Mouse (Mus musculus) kidney, embryonic 14.5 days (tissue): ENCODE results near the gene Cotl1. TPM values are rescaled to one million over a fixed set of nuclear protein-coding genes. Genes with fewer than 3 reads are reported as not detected.

Experiments used
- ATAC-seq: fragments of 200-750 bp; cut with Nextera tagmentation; 2 replicates; pipeline ENCODE4 v1.8.0; 2017; ENCODE audit warnings: moderate number of reproducible peaks, mild to moderate bottlenecking, moderate TSS enrichment, moderate library complexity; ENCODE audit not compliant: low FRiP score, low TSS enrichment
- H3K27ac ChIP-seq: fragments of 300-500 bp; sonication (generic); 2 replicates; pipeline ENCODE4 v1.5.1; 2014; ENCODE audit warnings: low read depth, mild to moderate bottlenecking, low read length, moderate library complexity, mixed read lengths
- H3K27me3 ChIP-seq: fragments of 300-500 bp; sonication (generic); 2 replicates; pipeline ENCODE4 v1.6.1; 2014; ENCODE audit warnings: mild to moderate bottlenecking, low read length; ENCODE audit not compliant: control insufficient read depth, insufficient read depth
- H3K36me3 ChIP-seq: fragments of 300-500 bp; sonication (generic); 2 replicates; pipeline ENCODE4 v1.6.1; 2014; ENCODE audit warnings: low read length, mixed read lengths; ENCODE audit not compliant: control insufficient read depth, insufficient read depth
- H3K4me1 ChIP-seq: fragments of 300-500 bp; sonication (generic); 2 replicates; pipeline ENCODE4 v1.6.1; 2014; ENCODE audit warnings: low read length, mixed read lengths; ENCODE audit not compliant: control insufficient read depth, insufficient read depth
- H3K4me2 ChIP-seq: fragments of 300-500 bp; sonication (generic); replicated peaks from 2 replicates; pipeline ENCODE4 v1.6.1; 2014; ENCODE audit warnings: low read depth, mild to moderate bottlenecking, low read length
- H3K4me3 ChIP-seq: fragments of 300-500 bp; sonication (generic); 2 replicates; pipeline ENCODE4 v1.5.1; 2014; ENCODE audit warnings: mild to moderate bottlenecking, low read length
- H3K9ac ChIP-seq: fragments of 300-500 bp; sonication (generic); 2 replicates; pipeline ENCODE4 v1.6.1; 2014; ENCODE audit warnings: low read depth, mild to moderate bottlenecking, low read length, moderate library complexity
- H3K9me3 ChIP-seq: fragments of 300-500 bp; sonication (generic); 2 replicates; pipeline ENCODE4 v1.6.1; 2016; ENCODE audit warnings: low read length; ENCODE audit not compliant: control insufficient read depth
- WGBS: fragments of 180-500 bp; shearing (Covaris S2); extraction: QIAGEN DNeasy Blood & Tissue Kit; methylation state at CpG from one replicate; pipeline ENCODE4 v1.1.7; 2014; 5-methylcytosine and 5-hydroxymethylcytosine counted together
- polyA plus RNA-seq: library from polyadenylated mRNA; unstranded; fragments of >200 nt; fragmentation: Nextera tagmentation; extraction: Ambion mirVana; gene quantifications from 2 replicates; pipeline ENCODE4 v1.2.1, GENCODE M21; 2014

Cotl1 gene
- polyA plus RNA-seq, 1 experiment from 2014 or later, result 239 TPM

GRCm38 (mm10) chr8:119806422-119807263 lies 33.7 kb downstream of the Cotl1 start:
- Histone ChIP-seq H3K4me3 (no peak overlapping the region), H3K9me3 (no peaks in the 10 kb centered on the region), H3K4me1 (peaks cover 8% of the 10 kb centered on the region; the same call in 1 of the 2 replicates), H3K27ac (no peak overlapping the region), H3K27me3 (no peaks in the 10 kb centered on the region), H3K36me3 (peaks cover 13% of the 10 kb centered on the region; the same call in 1 of the 2 replicates), H3K9ac (no peak overlapping the region), H3K4me2 (no peak overlapping the region)
- WGBS, result 75% methylated on average over 14 of the region's 14 CpGs
- ATAC-seq, result no peak

GRCm38 (mm10) chr8:119805275-119805674 lies 35.1 kb downstream of the Cotl1 start:
- no peak for ATAC-seq
- 0 out of 2 replicates have a peak overlapping the region, but pooled peaks have one; percentile 7 for H3K9ac ChIP-seq
- no peaks in the 10 kb centered on the region for H3K9me3 ChIP-seq
- H3K27ac ChIP-seq, result no peak overlapping the region
- peaks cover 13% of the 10 kb centered on the region; the same call in 1 of the 2 replicates for H3K36me3 ChIP-seq
- peaks cover 8% of the 10 kb centered on the region; the same call in 1 of the 2 replicates for H3K4me1 ChIP-seq
- WGBS, result 73% methylated on average over 8 of the region's 8 CpGs
- no peaks in the 10 kb centered on the region for H3K27me3 ChIP-seq
- H3K4me3 ChIP-seq, result no peak overlapping the region
- no peak overlapping the region for H3K4me2 ChIP-seq

- H3K4me2 ChIP-seq, result no peak overlapping the region
- H3K9me3 ChIP-seq, result no peaks in the 10 kb centered on the region
- H3K9ac ChIP-seq, result no peak overlapping the region
- H3K27ac ChIP-seq, result no peak overlapping the region
- H3K4me1 ChIP-seq, result peaks cover 16% of the 10 kb centered on the region
- H3K4me3 ChIP-seq, result no peak overlapping the region
- ATAC-seq, result no peak
- H3K27me3 ChIP-seq, result no peaks in the 10 kb centered on the region
- 90% methylated on average over 1 of the region's 1 CpGs for WGBS
- no peaks in the 10 kb centered on the region for H3K36me3 ChIP-seq
Observed at GRCm38 (mm10) chr8:119802592-119802991, 37.8 kb downstream of the Cotl1 start.

- no peaks in the 10 kb centered on the region for H3K27me3 ChIP-seq
- 14% methylated on average over 4 of the region's 4 CpGs for WGBS
- H3K27ac ChIP-seq, result no peak overlapping the region
- H3K4me3 ChIP-seq, result no peak overlapping the region
- no peaks in the 10 kb centered on the region for H3K9me3 ChIP-seq
- no peaks in the 10 kb centered on the region for H3K36me3 ChIP-seq
- H3K9ac ChIP-seq, result no peak overlapping the region
- H3K4me2 ChIP-seq, result no peak overlapping the region
- ATAC-seq, result no peak
- H3K4me1 ChIP-seq, result peaks cover 16% of the 10 kb centered on the region
Observed at GRCm38 (mm10) chr8:119801168-119801567, 39.2 kb downstream of the Cotl1 start.

GRCm38 (mm10) chr8:119798965-119799264 lies 41.4 kb downstream of the Cotl1 start:
- Histone ChIP-seq H3K4me1 (peaks cover 11% of the 10 kb centered on the region), H3K36me3 (no peaks in the 10 kb centered on the region), H3K4me2 (no peak overlapping the region), H3K27ac (0 out of 2 replicates have a peak overlapping the region, but pooled peaks have one; percentile 59), H3K9ac (no peak overlapping the region), H3K9me3 (no peaks in the 10 kb centered on the region), H3K27me3 (no peaks in the 10 kb centered on the region), H3K4me3 (no peak overlapping the region)
- 72% methylated on average over 2 of the region's 2 CpGs for WGBS
- ATAC-seq, result peak; percentile 33

GRCm38 (mm10) chr8:119798170-119798964 lies 42.0 kb downstream of the Cotl1 start:
- Histone ChIP-seq H3K36me3 (no peaks in the 10 kb centered on the region), H3K9me3 (no peaks in the 10 kb centered on the region), H3K27me3 (no peaks in the 10 kb centered on the region), H3K27ac (peak overlapping the region; percentile 59; the same call in 1 of the 2 replicates), H3K4me3 (no peak overlapping the region; the same call in 1 of the 2 replicates), H3K4me2 (peak overlapping the region; percentile 31), H3K9ac (0 out of 2 replicates have a peak overlapping the region, but pooled peaks have one; percentile 23), H3K4me1 (peaks cover 11% of the 10 kb centered on the region)
- ATAC-seq, result peak; percentile 64
- WGBS, result 4% methylated on average over 15 of the region's 15 CpGs

GRCm38 (mm10) chr8:119795651-119796050 lies 44.7 kb downstream of the Cotl1 start:
- Histone ChIP-seq H3K36me3 (no peaks in the 10 kb centered on the region), H3K27me3 (no peaks in the 10 kb centered on the region), H3K4me1 (peaks cover 24% of the 10 kb centered on the region), H3K9me3 (no peaks in the 10 kb centered on the region), H3K27ac (no peak overlapping the region), H3K4me3 (no peak overlapping the region), H3K4me2 (no peak overlapping the region), H3K9ac (no peak overlapping the region)
- ATAC-seq, result no peak
- 87% methylated on average over 3 of the region's 3 CpGs for WGBS

GRCm38 (mm10) chr8:119794689-119795088 lies 45.7 kb downstream of the Cotl1 start:
- H3K9me3 ChIP-seq, result no peaks in the 10 kb centered on the region
- no peak overlapping the region for H3K4me2 ChIP-seq
- H3K4me3 ChIP-seq, result no peak overlapping the region
- peaks cover 24% of the 10 kb centered on the region for H3K4me1 ChIP-seq
- no peaks in the 10 kb centered on the region for H3K27me3 ChIP-seq
- no peaks in the 10 kb centered on the region for H3K36me3 ChIP-seq
- ATAC-seq, result no peak
- peak overlapping the region; percentile 24; the same call in 1 of the 2 replicates for H3K27ac ChIP-seq
- no peak overlapping the region for H3K9ac ChIP-seq
- WGBS, result 35% methylated on average over 7 of the region's 7 CpGs
